Mouse (Mus musculus): ENCODE measurements around the gene Pla2g4e. TPM values are rescaled to one million over a fixed set of nuclear protein-coding genes. Genes with fewer than 3 reads are reported as not detected.

Gene Pla2g4e
- polyA plus RNA-seq, 1 experiment from 2014 or later: 0.04 TPM

- H3K9me3 ChIP-seq: no peaks in the 10 kb centered on the region
- H3K36me3 ChIP-seq (replicated peaks): no peaks in the 10 kb centered on the region
- H3K4me1 ChIP-seq: no peaks in the 10 kb centered on the region
- H3K4me3 ChIP-seq: no peak overlapping the region
- 91% methylated on average over 8 of the region's 8 CpGs for WGBS
- no peak for DNase-seq (ENCODE audit: extremely low spot score, low spot score)
- H3K27me3 ChIP-seq (ENCODE audit: poor library complexity, severe bottlenecking): no peaks in the 10 kb centered on the region
- H3K27ac ChIP-seq: no peak overlapping the region
Observed at GRCm38 (mm10) chr2:120167763-120168162, 77.4 kb downstream of the Pla2g4e start.

GRCm38 (mm10) chr2:120165474-120165873 lies 79.7 kb downstream of the Pla2g4e start:
- Histone ChIP-seq H3K27ac (no peak overlapping the region), H3K9me3 (no peaks in the 10 kb centered on the region), H3K4me1 (no peaks in the 10 kb centered on the region), H3K4me3 (no peak overlapping the region), H3K36me3 (replicated peaks) (no peaks in the 10 kb centered on the region), H3K27me3 (ENCODE audit: poor library complexity, severe bottlenecking) (no peaks in the 10 kb centered on the region)
- WGBS: 89% methylated on average over 10 of the region's 10 CpGs
- no peak for DNase-seq (ENCODE audit: extremely low spot score, low spot score)

GRCm38 (mm10) chr2:120159434-120159833 lies 85.7 kb downstream of the Pla2g4e start:
- Histone ChIP-seq H3K27me3 (ENCODE audit: poor library complexity, severe bottlenecking) (peaks cover 7% of the 10 kb centered on the region), H3K27ac (no peak overlapping the region), H3K9me3 (no peaks in the 10 kb centered on the region), H3K4me3 (no peak overlapping the region), H3K4me1 (peaks cover 9% of the 10 kb centered on the region; the same call in 1 of the 2 replicates), H3K36me3 (replicated peaks) (no peaks in the 10 kb centered on the region)
- 83% methylated on average over 2 of the region's 2 CpGs for WGBS
- DNase-seq (ENCODE audit: extremely low spot score, low spot score): no peak

GRCm38 (mm10) chr2:120158846-120159245 lies 86.3 kb downstream of the Pla2g4e start:
- H3K9me3 ChIP-seq: no peaks in the 10 kb centered on the region
- peaks cover 12% of the 10 kb centered on the region for H3K4me1 ChIP-seq
- no peak for DNase-seq (ENCODE audit: extremely low spot score, low spot score)
- WGBS: 45% methylated on average over 1 of the region's 1 CpGs
- peaks cover 7% of the 10 kb centered on the region for H3K27me3 ChIP-seq (ENCODE audit: poor library complexity, severe bottlenecking)
- no peak overlapping the region for H3K27ac ChIP-seq
- no peak overlapping the region for H3K4me3 ChIP-seq
- H3K36me3 ChIP-seq (replicated peaks): no peaks in the 10 kb centered on the region

GRCm38 (mm10) chr2:120158016-120158415 lies 87.1 kb downstream of the Pla2g4e start:
- WGBS: 55% methylated on average over 5 of the region's 5 CpGs
- no peaks in the 10 kb centered on the region for H3K9me3 ChIP-seq
- DNase-seq (ENCODE audit: extremely low spot score, low spot score): no peak

GRCm38 (mm10) chr2:120157606-120158005 lies 87.5 kb downstream of the Pla2g4e start:
- H3K4me1 ChIP-seq: peaks cover 17% of the 10 kb centered on the region

More at GRCm38 (mm10) chr2:120158016-120158415, 87.1 kb downstream of the Pla2g4e start:
- no peak overlapping the region for H3K27ac ChIP-seq
- peaks cover 17% of the 10 kb centered on the region for H3K4me1 ChIP-seq
- no peak overlapping the region for H3K4me3 ChIP-seq
- peaks cover 12% of the 10 kb centered on the region for H3K27me3 ChIP-seq (ENCODE audit: poor library complexity, severe bottlenecking)
- H3K36me3 ChIP-seq (replicated peaks): no peaks in the 10 kb centered on the region

GRCm38 (mm10) chr2:120154361-120154894 lies 90.7 kb downstream of the Pla2g4e start, which contains the start of gene Ehd4:
TSS of gene Ehd4 (minus strand) at chr2:120154606.
- under 1% methylated on average over 53 of the region's 53 CpGs for WGBS
- Histone ChIP-seq H3K27me3 (ENCODE audit: poor library complexity, severe bottlenecking) (peaks cover 18% of the 10 kb centered on the region), H3K4me3 (peak within 1 kb of the TSS; percentile 81), H3K36me3 (replicated peaks) (no peaks in the 10 kb centered on the region), H3K27ac (peak within 1 kb of the TSS; percentile 82), H3K4me1 (peaks cover 17% of the 10 kb centered on the region), H3K9me3 (no peaks in the 10 kb centered on the region)
- peak; percentile 96 for DNase-seq (ENCODE audit: extremely low spot score, low spot score)

More at GRCm38 (mm10) chr2:120157606-120158005, 87.5 kb downstream of the Pla2g4e start:
- no peaks in the 10 kb centered on the region for H3K9me3 ChIP-seq
- no peaks in the 10 kb centered on the region for H3K36me3 ChIP-seq (replicated peaks)
- 61% methylated on average over 2 of the region's 2 CpGs for WGBS
- peaks cover 16% of the 10 kb centered on the region for H3K27me3 ChIP-seq (ENCODE audit: poor library complexity, severe bottlenecking)
- no peak overlapping the region for H3K4me3 ChIP-seq
- H3K27ac ChIP-seq: no peak overlapping the region
- DNase-seq (ENCODE audit: extremely low spot score, low spot score): no peak

GRCm38 (mm10) chr2:120153586-120154360 lies 91.4 kb downstream of the Pla2g4e start:
- Histone ChIP-seq H3K9me3 (no peaks in the 10 kb centered on the region), H3K36me3 (replicated peaks) (no peaks in the 10 kb centered on the region), H3K4me1 (peaks cover 15% of the 10 kb centered on the region), H3K27ac (peak overlapping the region; percentile 82), H3K27me3 (ENCODE audit: poor library complexity, severe bottlenecking) (peaks cover 18% of the 10 kb centered on the region), H3K4me3 (peak overlapping the region; percentile 81)
- 5% methylated on average over 38 of the region's 38 CpGs for WGBS
- DNase-seq (ENCODE audit: extremely low spot score, low spot score): no peak

GRCm38 (mm10) chr2:120150571-120150970 lies 94.6 kb downstream of the Pla2g4e start:
- no peaks in the 10 kb centered on the region for H3K9me3 ChIP-seq
- H3K27ac ChIP-seq: no peak overlapping the region
- peaks cover 13% of the 10 kb centered on the region for H3K27me3 ChIP-seq (ENCODE audit: poor library complexity, severe bottlenecking)
- 90% methylated on average over 3 of the region's 3 CpGs for WGBS
- DNase-seq (ENCODE audit: extremely low spot score, low spot score): no peak
- H3K4me1 ChIP-seq: peaks cover 15% of the 10 kb centered on the region
- H3K36me3 ChIP-seq (replicated peaks): no peaks in the 10 kb centered on the region
- H3K4me3 ChIP-seq: no peak overlapping the region

GRCm38 (mm10) chr2:120149634-120150033 lies 95.5 kb downstream of the Pla2g4e start:
- Histone ChIP-seq H3K4me3 (no peak overlapping the region), H3K9me3 (no peaks in the 10 kb centered on the region), H3K36me3 (replicated peaks) (no peaks in the 10 kb centered on the region), H3K27me3 (ENCODE audit: poor library complexity, severe bottlenecking) (peaks cover 11% of the 10 kb centered on the region; the same call in 1 of the 2 replicates), H3K4me1 (peaks cover 9% of the 10 kb centered on the region), H3K27ac (no peak overlapping the region)
- no peak for DNase-seq (ENCODE audit: extremely low spot score, low spot score)
- 91% methylated on average over 7 of the region's 7 CpGs for WGBS

- Histone ChIP-seq H3K36me3 (replicated peaks) (no peaks in the 10 kb centered on the region), H3K9me3 (no peaks in the 10 kb centered on the region), H3K4me1 (no peaks in the 10 kb centered on the region), H3K27me3 (ENCODE audit: poor library complexity, severe bottlenecking) (peaks cover 5% of the 10 kb centered on the region; the same call in 1 of the 2 replicates), H3K27ac (no peak overlapping the region), H3K4me3 (no peak overlapping the region)
- 88% methylated on average over 3 of the region's 3 CpGs for WGBS
- no peak for DNase-seq (ENCODE audit: extremely low spot score, low spot score)
Observed at GRCm38 (mm10) chr2:120147999-120148398, 97.1 kb downstream of the Pla2g4e start.

GRCm38 (mm10) chr2:120147364-120147763 lies 97.8 kb downstream of the Pla2g4e start:
- DNase-seq (ENCODE audit: extremely low spot score, low spot score): no peak
- Histone ChIP-seq H3K4me3 (no peak overlapping the region), H3K27me3 (ENCODE audit: poor library complexity, severe bottlenecking) (no peaks in the 10 kb centered on the region), H3K27ac (no peak overlapping the region), H3K9me3 (no peaks in the 10 kb centered on the region), H3K4me1 (no peaks in the 10 kb centered on the region), H3K36me3 (replicated peaks) (no peaks in the 10 kb centered on the region)
- WGBS: 68% methylated on average over 2 of the region's 2 CpGs

GRCm38 (mm10) chr2:120146543-120146942 lies 98.6 kb downstream of the Pla2g4e start:
- DNase-seq (ENCODE audit: extremely low spot score, low spot score): no peak
- Histone ChIP-seq H3K4me1 (no peaks in the 10 kb centered on the region), H3K4me3 (no peak overlapping the region), H3K9me3 (no peaks in the 10 kb centered on the region), H3K27ac (no peak overlapping the region), H3K36me3 (replicated peaks) (no peaks in the 10 kb centered on the region), H3K27me3 (ENCODE audit: poor library complexity, severe bottlenecking) (no peaks in the 10 kb centered on the region)
- 90% methylated on average over 2 of the region's 2 CpGs for WGBS
